Mouse (Mus musculus) granulocyte monocyte progenitor cell, adult 5-6 weeks (primary cell): ENCODE measurements around the gene Sin3b. TPM values are rescaled to one million over a fixed set of nuclear protein-coding genes. Genes with fewer than 3 reads are reported as not detected.
"Not testable (repeated sequence)": the region's sequence is repeated elsewhere in the genome, so short reads cannot be mapped to it uniquely, and the experiment has no call there.

Experiments
- ATAC-seq: replicated peaks from 2 replicates; pipeline ENCODE4 v1.8.0; 2016; ENCODE audit warnings: mild to moderate bottlenecking, moderate TSS enrichment, inconsistent platforms; ENCODE audit not compliant: poor library complexity, severe bottlenecking
- total RNA-seq, 2 experiments: library from RNA; stranded (forward) in 1 of 2; stranded (reverse) in 1 of 2; fragments of 200-712, 200-1000 nt in 1 of 2; fragments of >200 nt in 1 of 2; fragmentation: Nextera tagmentation in 1 of 2; gene quantifications; 2 replicates each; pipeline ENCODE4 v1.2.3; 2014 to 2017

Sin3b gene
- total RNA-seq (2014; fragmentation: Nextera tagmentation) (96.1 and 104 TPM in 2 replicates), total RNA-seq (2017) (77.1 and 85.0 TPM in 2 replicates)

GRCm38 (mm10) chr8:72722769-72723650 is at the start of gene Sin3b:
TSS of gene Sin3b (plus strand) at chr8:72723285.
- peak; percentile 96 for ATAC-seq

- peak; percentile 27; the same call in 1 of the 2 replicates for ATAC-seq
These were observed 48.9 kb upstream of the Sin3b start for GRCm38 (mm10) chr8:72674184-72674583.

GRCm38 (mm10) chr8:72676436-72676835 is 46.6 kb upstream of the Sin3b start:
- ATAC-seq, result no peak

- not testable (repeated sequence) for ATAC-seq
These were observed 46.2 kb upstream of the Sin3b start for GRCm38 (mm10) chr8:72676844-72677243.

- no peak for ATAC-seq
These were observed 45.8 kb upstream of the Sin3b start for GRCm38 (mm10) chr8:72677331-72677730.

GRCm38 (mm10) chr8:72680133-72680532 is 43.0 kb upstream of the Sin3b start:
- ATAC-seq, result peak; percentile 68

GRCm38 (mm10) chr8:72682051-72682687 is 40.9 kb upstream of the Sin3b start:
- ATAC-seq, result no peak

GRCm38 (mm10) chr8:72683010-72683521 is 40.0 kb upstream of the Sin3b start:
- peak; percentile 66 for ATAC-seq

GRCm38 (mm10) chr8:72683572-72684099 is 39.4 kb upstream of the Sin3b start:
- ATAC-seq, result not testable (repeated sequence)

- ATAC-seq, result no peak
These were observed 24.6 kb upstream of the Sin3b start for GRCm38 (mm10) chr8:72698349-72698926.

GRCm38 (mm10) chr8:72712569-72712968 is 10.5 kb upstream of the Sin3b start:
- peak; percentile 68 for ATAC-seq

GRCm38 (mm10) chr8:72716594-72716993 is 6.5 kb upstream of the Sin3b start:
- ATAC-seq, result no peak

GRCm38 (mm10) chr8:72720541-72720940 is 2.5 kb upstream of the Sin3b start:
- no peak for ATAC-seq

- ATAC-seq, result peak; percentile 40
These were observed 541 bp downstream of the Sin3b start for GRCm38 (mm10) chr8:72723651-72724001.

GRCm38 (mm10) chr8:72728636-72729035 is 5.6 kb downstream of the Sin3b start:
- ATAC-seq, result no peak

GRCm38 (mm10) chr8:72735001-72735400 is 11.9 kb downstream of the Sin3b start:
- no peak for ATAC-seq

GRCm38 (mm10) chr8:72736868-72737267 is 13.8 kb downstream of the Sin3b start:
- ATAC-seq, result no peak

- peak; percentile 75 for ATAC-seq
These were observed 23.0 kb downstream of the Sin3b start for GRCm38 (mm10) chr8:72746061-72746460.

- ATAC-seq, result no peak
These were observed 26.8 kb downstream of the Sin3b start for GRCm38 (mm10) chr8:72749846-72750245.

- no peak for ATAC-seq
These were observed 27.2 kb downstream of the Sin3b start for GRCm38 (mm10) chr8:72750266-72750665.

GRCm38 (mm10) chr8:72751126-72751525 is 28.0 kb downstream of the Sin3b start:
- ATAC-seq, result no peak
